Mouse (Mus musculus): ENCODE results near the gene Lhb.
A peak's percentile ranks its signal among the peaks of the same experiment; 100 is the strongest.
"Not testable (repeated sequence)": the region's sequence is repeated elsewhere in the genome, so short reads cannot be mapped to it uniquely, and the experiment has no call there.

Lhb gene

GRCm38 (mm10) chr7:45455932-45456696 is 35.5 kb downstream of the Lhb start:
- DNase-seq (ENCODE audit: low spot score) = peak; percentile 62

- no peak for DNase-seq (ENCODE audit: low spot score)
These were observed 36.1 kb downstream of the Lhb start for GRCm38 (mm10) chr7:45456721-45457203.

- peak; percentile 91 for DNase-seq (ENCODE audit: low spot score)
These were observed 36.8 kb downstream of the Lhb start for GRCm38 (mm10) chr7:45457204-45458060.

- DNase-seq (ENCODE audit: low spot score) = peak; percentile 87
These were observed 38.3 kb downstream of the Lhb start for GRCm38 (mm10) chr7:45458748-45459563.

GRCm38 (mm10) chr7:45459564-45460140 is 39.0 kb downstream of the Lhb start, which contains the start of gene Ftl1:
Ftl1 (minus strand) TSS chr7:45459884.
- DNase-seq (ENCODE audit: low spot score) = peak; percentile 99

GRCm38 (mm10) chr7:45460377-45460776 is 39.8 kb downstream of the Lhb start:
- DNase-seq (ENCODE audit: low spot score) = no peak

- DNase-seq (ENCODE audit: low spot score) = peak; percentile 93
These were observed 40.3 kb downstream of the Lhb start for GRCm38 (mm10) chr7:45460860-45461314.

- no peak for DNase-seq (ENCODE audit: low spot score)
These were observed 40.7 kb downstream of the Lhb start for GRCm38 (mm10) chr7:45461326-45461725.

GRCm38 (mm10) chr7:45461781-45462180 is 41.2 kb downstream of the Lhb start:
- DNase-seq (ENCODE audit: low spot score) = no peak

GRCm38 (mm10) chr7:45462325-45462724 is 41.7 kb downstream of the Lhb start:
- DNase-seq (ENCODE audit: low spot score) = no peak

GRCm38 (mm10) chr7:45462868-45463267 is 42.2 kb downstream of the Lhb start:
- not testable (repeated sequence) for DNase-seq (ENCODE audit: low spot score)

- no peak for DNase-seq (ENCODE audit: low spot score)
These were observed 43.6 kb downstream of the Lhb start for GRCm38 (mm10) chr7:45463987-45464778.

GRCm38 (mm10) chr7:45465112-45465511 is 44.5 kb downstream of the Lhb start:
- DNase-seq (ENCODE audit: low spot score) = no peak

- no peak for DNase-seq (ENCODE audit: low spot score)
These were observed 44.9 kb downstream of the Lhb start for GRCm38 (mm10) chr7:45465549-45465948.

GRCm38 (mm10) chr7:45466283-45467089 is 45.9 kb downstream of the Lhb start, which contains the start of gene Bax:
Bax (minus strand) TSS chr7:45466898.
- peak; percentile 91 for DNase-seq (ENCODE audit: low spot score)

GRCm38 (mm10) chr7:45467090-45467670 is 46.6 kb downstream of the Lhb start:
- DNase-seq (ENCODE audit: low spot score) = no peak

- DNase-seq (ENCODE audit: low spot score) = no peak
These were observed 50.2 kb downstream of the Lhb start for GRCm38 (mm10) chr7:45470869-45471268.
